Mouse (Mus musculus) CD4-positive, CD25-positive, alpha-beta regulatory T cell, adult 4 months (primary cell): Measurements from ENCODE around the gene Ube2e2. TPM values are rescaled to one million over a fixed set of nuclear protein-coding genes. Genes with fewer than 3 reads are reported as not detected.

Experiments
- ATAC-seq: one replicate; pipeline ENCODE4 v1.8.0; 2017
- polyA plus RNA-seq, 2 experiments: library from polyadenylated mRNA; unstranded; fragments of 100-300 nt; shearing (Covaris generic); gene quantifications; one replicate each; pipeline ENCODE4 v1.2.1; 2017

The Ube2e2 gene
- 1 to 10 TPM in 1 of 2 experiments, not detected in 1; 1.4 TPM for polyA plus RNA-seq

GRCm38 (mm10) chr14:18893947-18894445, at the start of gene Ube2e2:
Gene Ube2e2 (minus strand): TSS chr14:18894267.
- peak; percentile 16 for ATAC-seq

DNA sequence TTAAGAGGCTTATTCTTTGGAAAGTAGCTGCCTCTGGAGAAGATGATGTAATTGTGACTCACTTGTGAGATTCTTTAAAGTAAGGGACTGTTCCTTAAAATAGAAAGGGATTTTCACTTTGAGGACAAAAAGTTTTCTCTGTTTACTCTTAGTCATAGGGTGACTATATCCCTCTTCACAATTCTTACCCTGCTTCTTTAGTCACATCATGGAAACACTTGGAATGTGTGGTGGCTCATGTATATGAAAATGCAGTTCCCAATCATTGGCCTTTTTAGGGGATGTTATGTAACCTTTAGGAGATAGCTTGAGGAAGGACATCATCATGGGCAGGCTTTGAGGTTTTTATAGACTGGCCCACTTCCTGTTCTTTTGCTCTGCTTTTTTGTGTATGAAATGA, 46.0 kb upstream of the Ube2e2 start:
- ATAC-seq = no peak

GRCm38 (mm10) chr14:18903553-18903952, 9.5 kb upstream of the Ube2e2 start:
- ATAC-seq = no peak

- ATAC-seq = peak; percentile 72
These were observed 733 bp downstream of the Ube2e2 start for GRCm38 (mm10) chr14:18893121-18893946.

DNA sequence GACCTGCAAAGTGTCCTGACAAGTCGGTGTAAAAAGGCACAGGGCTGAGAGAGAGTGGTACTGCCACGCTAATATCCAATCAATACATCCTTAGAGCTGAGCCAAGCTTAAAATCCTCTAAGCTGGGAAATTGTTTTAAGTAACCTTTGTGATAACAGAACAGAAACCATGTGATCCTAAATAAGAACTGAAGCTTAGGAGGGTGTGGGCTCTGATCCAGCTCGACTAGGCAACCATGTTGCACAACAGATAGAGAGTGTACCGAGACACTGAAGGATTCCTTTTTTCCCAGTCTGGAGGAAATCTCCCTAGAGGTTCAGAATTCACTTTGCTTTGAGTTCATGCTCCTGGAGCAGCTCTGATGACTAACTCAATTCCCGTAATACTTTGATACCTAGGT, 4.5 kb downstream of the Ube2e2 start:
- ATAC-seq = no peak

DNA sequence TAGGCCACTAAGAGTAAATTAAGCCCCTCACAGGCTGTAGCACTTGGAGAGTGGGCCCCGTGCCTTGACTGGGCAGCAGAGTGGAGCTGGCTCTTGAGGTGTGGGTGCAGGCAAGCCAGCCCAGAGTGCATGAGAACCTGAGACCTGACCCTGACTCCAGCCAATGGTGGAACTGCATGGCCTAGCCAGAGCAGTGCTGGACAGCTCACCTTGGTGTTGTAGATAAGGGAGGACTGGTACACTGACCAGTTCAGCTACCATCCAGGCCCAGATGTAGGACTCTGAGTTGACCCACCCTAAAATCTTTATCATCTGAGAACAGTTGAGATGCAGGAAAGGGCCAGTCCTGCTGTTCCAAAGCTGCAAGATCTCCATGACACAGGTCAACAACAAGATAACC, 11.6 kb downstream of the Ube2e2 start:
- ATAC-seq = no peak

- ATAC-seq = no peak
These were observed 23.4 kb downstream of the Ube2e2 start for GRCm38 (mm10) chr14:18870716-18871115.

- no peak for ATAC-seq
These were observed 65.4 kb downstream of the Ube2e2 start for GRCm38 (mm10) chr14:18828661-18829060.

DNA sequence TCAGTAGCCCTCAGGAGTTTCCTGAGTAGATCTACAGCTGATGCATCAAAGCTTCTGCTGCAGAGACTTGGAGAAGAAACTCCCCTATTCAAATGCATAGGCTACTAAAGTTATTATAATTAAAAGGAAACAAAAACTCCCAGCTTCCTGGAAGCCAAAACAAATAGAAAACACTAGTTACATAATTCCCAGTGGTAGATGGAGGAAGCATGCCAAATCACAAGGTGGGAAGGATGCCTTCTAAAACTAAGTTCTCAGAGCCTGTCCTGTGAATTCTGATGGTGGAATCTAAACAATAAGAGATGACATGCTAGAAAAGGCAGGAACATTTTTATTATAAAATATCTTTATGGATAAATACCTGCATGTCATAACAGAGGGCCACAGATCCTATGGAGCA, 67.3 kb downstream of the Ube2e2 start:
- no peak for ATAC-seq

GRCm38 (mm10) chr14:18820713-18821112, 73.4 kb downstream of the Ube2e2 start:
- ATAC-seq = no peak

DNA sequence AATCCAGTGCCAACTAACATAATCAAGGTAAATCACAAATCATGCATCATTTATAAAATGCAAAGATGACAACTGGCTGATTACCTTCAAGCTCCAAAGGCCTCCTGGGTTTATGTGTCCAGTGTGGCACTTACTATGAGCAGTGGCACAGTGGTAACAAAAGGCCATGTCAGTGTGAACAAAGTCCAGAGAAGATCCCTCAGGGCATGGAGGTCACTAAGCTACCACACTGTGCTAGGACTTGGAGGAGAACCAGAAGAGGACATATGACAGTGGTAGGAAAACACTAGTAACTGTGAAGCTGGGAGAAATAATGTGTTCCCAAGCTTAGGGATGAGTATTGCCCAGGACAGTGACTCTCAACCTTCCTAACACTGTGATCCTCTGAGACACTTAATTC, 97.2 kb downstream of the Ube2e2 start:
- no peak for ATAC-seq

DNA sequence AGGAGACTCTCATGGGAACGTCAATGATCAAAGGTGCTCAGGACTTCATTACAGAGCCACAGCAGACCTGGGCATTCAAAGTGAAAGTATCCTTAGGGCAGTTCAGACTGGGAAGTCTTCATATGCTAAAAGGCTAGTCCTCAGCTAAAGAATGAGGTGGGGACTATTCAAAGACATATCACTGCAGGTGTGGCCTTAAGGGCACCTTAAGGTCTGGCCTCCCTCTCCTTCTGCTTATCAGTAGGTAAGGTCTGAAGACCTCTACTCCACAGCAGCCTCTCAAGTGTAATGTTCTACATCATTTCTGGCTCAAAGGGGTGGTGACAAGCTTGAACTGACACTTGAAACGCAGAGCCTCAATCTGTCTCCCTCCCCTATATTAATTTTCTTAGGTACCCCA, 98.3 kb downstream of the Ube2e2 start:
- no peak for ATAC-seq

DNA sequence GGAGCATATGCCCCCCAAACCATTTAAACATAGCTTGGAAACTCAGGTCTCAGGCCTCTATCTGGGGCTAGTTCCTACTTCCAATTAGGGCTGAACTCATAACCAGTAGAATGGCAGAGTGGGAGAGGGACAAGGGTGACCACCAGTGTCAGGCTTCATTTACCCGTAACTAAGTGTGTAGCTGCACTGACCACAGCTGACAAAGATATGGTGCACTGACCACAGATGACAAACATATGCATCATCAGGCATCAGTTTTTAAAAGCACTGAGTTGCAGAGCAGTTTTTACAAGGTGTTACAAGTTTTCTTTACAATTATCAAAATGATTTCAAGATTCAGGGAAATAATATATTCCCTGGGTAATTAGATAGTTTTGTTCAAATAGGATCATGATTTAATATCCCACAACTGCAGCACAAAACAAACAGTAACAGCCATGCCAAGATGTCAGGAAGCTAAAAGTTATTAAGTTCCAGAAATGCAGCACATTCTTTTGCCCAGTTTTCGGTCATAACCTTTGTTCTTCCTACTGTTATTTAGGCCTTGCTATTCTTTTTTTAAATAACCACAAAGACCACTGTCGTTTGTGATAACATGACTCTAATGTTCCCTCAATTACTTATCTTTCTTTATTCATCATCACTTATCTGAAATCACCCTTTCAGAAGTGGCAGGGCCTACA, 114.9 kb downstream of the Ube2e2 start:
- ATAC-seq = no peak

- ATAC-seq = no peak
These were observed 115.8 kb downstream of the Ube2e2 start for GRCm38 (mm10) chr14:18778241-18778640.

DNA sequence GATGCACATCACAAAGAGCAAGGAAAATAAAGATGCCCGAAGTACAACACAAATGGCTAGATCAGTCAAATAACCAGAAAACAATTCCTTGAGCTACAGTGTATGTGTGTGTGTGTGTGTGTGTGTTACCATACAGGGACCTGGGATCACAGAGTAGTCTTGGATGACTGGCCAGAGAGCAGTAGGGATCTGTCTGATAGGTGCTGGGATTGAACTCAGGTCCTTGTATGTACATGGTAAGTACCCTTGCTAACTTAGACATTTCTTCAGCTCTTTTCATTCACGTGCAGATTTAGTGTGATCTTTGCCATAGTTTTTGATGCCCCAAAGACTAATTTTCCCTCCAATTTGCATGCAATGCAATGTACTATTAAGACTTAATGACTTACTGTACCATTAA, 117.9 kb downstream of the Ube2e2 start:
- ATAC-seq = no peak

- ATAC-seq = no peak
These were observed 120.3 kb downstream of the Ube2e2 start for GRCm38 (mm10) chr14:18773724-18774123.

DNA sequence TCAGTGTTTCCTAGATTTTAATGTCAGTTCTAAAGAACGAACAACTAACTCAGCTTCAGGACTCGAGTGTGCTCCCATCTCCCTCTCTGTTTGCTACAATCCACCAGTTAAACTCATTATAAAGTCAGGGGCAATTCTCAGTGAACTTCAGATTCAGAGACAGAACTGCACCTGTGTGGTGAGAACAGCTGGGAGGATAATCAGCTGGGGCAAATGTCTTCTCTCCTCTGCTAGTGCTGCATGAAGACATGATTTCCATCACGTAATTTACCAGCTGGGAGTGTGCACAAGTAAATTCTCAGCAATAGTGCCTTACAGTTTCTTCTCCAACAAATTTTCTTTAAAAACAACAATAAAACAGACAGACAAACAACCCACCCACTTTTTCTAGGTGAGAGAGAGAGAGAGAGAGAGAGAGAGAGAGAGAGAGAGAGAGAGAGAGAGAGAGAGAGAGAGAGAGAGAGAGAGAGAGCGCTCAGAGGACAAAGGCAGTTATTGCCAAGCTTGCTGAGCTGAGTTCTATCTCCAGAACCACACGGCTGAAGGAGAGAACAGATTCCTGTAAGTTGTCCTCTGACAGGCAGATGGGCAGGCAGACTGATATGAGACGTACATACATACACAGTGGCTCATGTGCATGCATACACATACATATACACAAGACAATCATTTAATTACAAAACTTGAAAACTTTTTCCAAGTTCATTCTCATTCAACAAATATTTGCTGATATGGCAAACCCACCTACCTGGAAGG, 134.3 kb downstream of the Ube2e2 start:
- no peak for ATAC-seq

DNA sequence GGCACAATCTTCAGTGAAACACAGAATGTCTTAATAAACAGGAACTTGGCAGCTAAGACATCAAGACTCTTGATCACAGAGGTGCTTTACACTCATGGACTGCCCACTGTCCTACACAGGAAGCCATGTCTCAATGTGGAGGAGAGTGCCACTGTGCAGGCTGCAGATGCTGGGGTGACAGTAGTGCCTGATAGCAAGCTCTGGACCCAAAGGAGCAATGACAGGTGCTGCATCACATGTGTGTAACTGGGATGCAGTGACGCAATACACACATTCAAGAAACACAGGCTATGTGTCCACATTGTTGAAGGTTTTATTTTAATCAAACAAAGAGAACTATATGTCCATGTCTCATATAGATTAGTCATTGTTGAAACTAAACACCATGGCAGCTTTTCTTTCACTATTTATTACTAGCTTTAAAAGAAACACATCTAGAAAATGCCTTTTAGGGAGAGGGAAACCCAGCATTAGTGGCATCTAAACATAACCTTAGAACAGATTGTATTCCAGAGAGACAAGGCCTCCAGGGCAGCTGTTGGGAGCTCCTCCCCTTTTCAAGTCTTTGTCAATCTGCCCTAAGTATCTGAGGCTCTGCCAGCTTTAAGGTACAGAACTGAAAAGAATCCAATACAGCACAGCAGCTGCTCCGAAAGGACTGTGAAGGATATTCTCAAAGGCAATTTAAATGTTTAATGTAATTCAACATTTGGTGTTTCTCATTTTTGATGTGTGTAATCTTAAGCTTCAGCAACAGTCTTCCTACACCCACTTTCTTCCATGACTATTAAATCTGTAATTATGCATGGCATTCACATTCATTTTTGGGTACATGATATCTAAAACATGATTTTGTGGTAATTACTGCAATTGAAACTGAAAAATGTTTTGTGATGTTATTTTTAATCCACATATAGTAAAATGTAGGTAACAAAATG, 135.2 kb downstream of the Ube2e2 start:
- no peak for ATAC-seq

DNA sequence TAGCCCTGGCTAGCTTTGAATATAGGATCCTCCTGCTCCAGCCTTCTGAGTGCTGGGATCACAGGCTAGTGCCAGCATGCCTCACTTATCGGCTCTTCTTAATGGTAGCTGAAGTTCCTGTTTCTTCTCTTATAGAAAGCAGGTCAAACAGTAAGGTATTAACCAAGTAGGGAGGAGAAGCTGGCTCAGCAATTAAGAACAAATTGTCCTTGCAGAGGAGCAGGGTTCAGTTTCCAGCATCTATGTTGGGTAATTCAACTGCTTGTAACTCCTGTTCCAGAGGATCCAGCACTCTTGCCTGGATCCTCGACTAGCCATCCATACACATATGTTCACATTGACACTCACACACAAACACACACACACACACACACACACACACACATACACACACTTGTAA, 136.1 kb downstream of the Ube2e2 start:
- ATAC-seq = no peak

DNA sequence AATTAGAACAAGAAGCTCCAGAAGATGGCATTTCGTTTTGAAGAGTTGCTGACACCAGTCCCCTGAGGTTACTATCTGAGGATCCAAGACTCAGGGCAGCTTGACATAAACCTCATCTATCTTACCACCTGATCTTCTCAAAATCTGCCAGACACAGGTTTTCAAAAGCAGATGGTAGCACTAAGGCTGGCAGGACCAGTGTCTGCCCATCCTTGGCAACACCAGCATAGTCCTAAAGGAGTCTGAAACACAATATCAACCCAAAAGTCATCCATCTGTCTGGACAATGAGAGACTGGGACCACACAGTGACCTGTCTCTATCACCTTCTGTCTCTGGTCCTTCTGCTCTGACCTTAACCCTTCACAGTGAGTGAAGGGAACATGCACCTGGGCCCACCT, 138.7 kb downstream of the Ube2e2 start:
- ATAC-seq = no peak

GRCm38 (mm10) chr14:18754595-18754994, 139.5 kb downstream of the Ube2e2 start:
- no peak for ATAC-seq

DNA sequence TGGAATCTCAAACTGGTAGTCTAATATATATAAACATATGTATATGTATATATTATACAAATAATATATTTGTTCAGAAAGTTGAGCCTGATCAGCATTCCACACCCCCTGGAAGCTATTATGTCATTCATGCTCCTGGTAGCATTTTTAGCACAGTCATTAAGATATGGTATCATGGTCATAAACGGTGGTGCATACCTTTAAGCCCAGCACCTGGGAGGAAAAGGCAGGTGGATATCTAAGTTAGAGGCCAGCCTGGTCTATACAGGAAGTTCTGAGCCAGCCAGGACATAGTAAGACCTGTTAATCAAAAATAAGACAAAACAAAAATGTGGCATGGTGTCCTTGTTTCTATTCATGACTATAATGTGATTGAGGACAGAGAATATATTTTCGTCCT, 140.1 kb downstream of the Ube2e2 start:
- ATAC-seq = no peak
